Mouse (Mus musculus) embryonic facial prominence, embryonic 14.5 days (tissue): ENCODE measurements around the gene Anp32e. TPM values are rescaled to one million over a fixed set of nuclear protein-coding genes. Genes with fewer than 3 reads are reported as not detected.
"Not testable (repeated sequence)": the region's sequence is repeated elsewhere in the genome, so short reads cannot be mapped to it uniquely, and the experiment has no call there.

Experiments
- ATAC-seq: fragments of 200-750 bp; cut with Nextera tagmentation; 2 replicates; pipeline ENCODE4 v1.8.0; 2017; ENCODE audit warnings: low read depth, moderate number of reproducible peaks, moderate TSS enrichment
- DNase-seq: peaks from one replicate; pipeline ENCODE4 v3.0.0-alpha.2; 2015; ENCODE audit warnings: low spot score
- H3K27ac ChIP-seq: fragments of 300-500 bp; sonication (generic); replicated peaks from 2 replicates; pipeline ENCODE4 v1.5.1; 2014; ENCODE audit warnings: low read depth, mild to moderate bottlenecking, low read length, moderate library complexity
- H3K27me3 ChIP-seq: fragments of 300-500 bp; sonication (generic); replicated peaks from 2 replicates; pipeline ENCODE4 v1.6.1; 2014; ENCODE audit warnings: low read length; ENCODE audit not compliant: control insufficient read depth, insufficient read depth
- H3K36me3 ChIP-seq: fragments of 300-500 bp; sonication (generic); 2 replicates; pipeline ENCODE4 v1.6.1; 2014; ENCODE audit warnings: low read length, mixed read lengths; ENCODE audit not compliant: control insufficient read depth, insufficient read depth
- H3K4me1 ChIP-seq: fragments of 300-500 bp; sonication (generic); 2 replicates; pipeline ENCODE4 v1.6.1; 2014; ENCODE audit warnings: antibody characterized with exemption, low read length; ENCODE audit not compliant: control insufficient read depth, insufficient read depth
- H3K4me2 ChIP-seq: fragments of 300-500 bp; sonication (generic); 2 replicates; pipeline ENCODE4 v1.6.1; 2014; ENCODE audit warnings: low read depth, mild to moderate bottlenecking, low read length, moderate library complexity, mixed read lengths
- H3K4me3 ChIP-seq: fragments of 300-500 bp; sonication (generic); 2 replicates; pipeline ENCODE4 v1.5.1; 2014; ENCODE audit warnings: low read depth, mild to moderate bottlenecking, low read length
- H3K9ac ChIP-seq: fragments of 300-500 bp; sonication (generic); 2 replicates; pipeline ENCODE4 v1.6.1; 2014; ENCODE audit warnings: low read depth, mild to moderate bottlenecking, low read length, moderate library complexity, mixed read lengths
- H3K9me3 ChIP-seq: fragments of 300-500 bp; sonication (generic); 2 replicates; pipeline ENCODE4 v1.6.1; 2016; ENCODE audit warnings: low read length; ENCODE audit not compliant: control insufficient read depth
- WGBS: fragments of 180-500 bp; shearing (Covaris S2); extraction: QIAGEN DNeasy Blood & Tissue Kit; methylation state at CpG from one replicate; pipeline ENCODE4 v1.1.7; 2014; 5-methylcytosine and 5-hydroxymethylcytosine counted together
- polyA plus RNA-seq: library from polyadenylated mRNA; unstranded; fragments of >200 nt; fragmentation: Nextera tagmentation; extraction: Ambion mirVana; gene quantifications from 2 replicates; pipeline ENCODE4 v1.2.1, GENCODE M21; 2014

Gene Anp32e
- polyA plus RNA-seq, 1 experiment from 2014 or later, result 62.6 TPM

GRCm38 (mm10) chr3:95914706-95915105, 14.3 kb upstream of the Anp32e start:
- ATAC-seq, result no peak
- H3K27ac ChIP-seq, result no peak overlapping the region

GRCm38 (mm10) chr3:95916760-95917159, 12.3 kb upstream of the Anp32e start:
- Histone ChIP-seq H3K4me2 (no peak overlapping the region), H3K36me3 (no peaks in the 10 kb centered on the region), H3K27ac (no peak overlapping the region), H3K27me3 (no peaks in the 10 kb centered on the region), H3K4me3 (no peak overlapping the region), H3K4me1 (no peaks in the 10 kb centered on the region), H3K9me3 (no peaks in the 10 kb centered on the region), H3K9ac (no peak overlapping the region)
- ATAC-seq (no peak), DNase-seq (no peak)
- 73% methylated on average over 7 of the region's 7 CpGs for WGBS

More at GRCm38 (mm10) chr3:95914706-95915105, 14.3 kb upstream of the Anp32e start:
- Histone ChIP-seq H3K4me2 (no peak overlapping the region), H3K4me1 (no peaks in the 10 kb centered on the region), H3K27me3 (no peaks in the 10 kb centered on the region), H3K36me3 (no peaks in the 10 kb centered on the region), H3K9me3 (no peaks in the 10 kb centered on the region), H3K9ac (no peak overlapping the region), H3K4me3 (no peak overlapping the region)
- no peak for DNase-seq
- 82% methylated on average over 4 of the region's 4 CpGs for WGBS

GRCm38 (mm10) chr3:95920532-95920931, 8.5 kb upstream of the Anp32e start:
- H3K4me3 ChIP-seq, H3K4me2 ChIP-seq, H3K4me1 ChIP-seq, H3K27me3 ChIP-seq, H3K9me3 ChIP-seq, DNase-seq, ATAC-seq, H3K9ac ChIP-seq, H3K36me3 ChIP-seq, H3K27ac ChIP-seq: not testable (repeated sequence)
- 60% methylated on average over 2 of the region's 2 CpGs for WGBS

- DNase-seq, H3K27me3 ChIP-seq, H3K9me3 ChIP-seq, H3K4me1 ChIP-seq, H3K4me3 ChIP-seq, H3K27ac ChIP-seq, H3K4me2 ChIP-seq, ATAC-seq, H3K9ac ChIP-seq, H3K36me3 ChIP-seq: not testable (repeated sequence)
- WGBS, result 89% methylated on average over 7 of the region's 7 CpGs
Observed at GRCm38 (mm10) chr3:95923429-95923828, 5.6 kb upstream of the Anp32e start.

GRCm38 (mm10) chr3:95924185-95924584, 4.9 kb upstream of the Anp32e start:
- ATAC-seq (no peak), DNase-seq (no peak)
- Histone ChIP-seq H3K4me1 (no peaks in the 10 kb centered on the region), H3K4me2 (no peak overlapping the region), H3K27me3 (no peaks in the 10 kb centered on the region), H3K27ac (no peak overlapping the region), H3K9me3 (no peaks in the 10 kb centered on the region), H3K4me3 (no peak overlapping the region), H3K36me3 (no peaks in the 10 kb centered on the region), H3K9ac (no peak overlapping the region)
- 71% methylated on average over 4 of the region's 4 CpGs for WGBS

- Histone ChIP-seq H3K4me1 (no peaks in the 10 kb centered on the region), H3K9me3 (no peaks in the 10 kb centered on the region), H3K27ac (no peak overlapping the region), H3K27me3 (no peaks in the 10 kb centered on the region), H3K4me3 (no peak overlapping the region), H3K4me2 (no peak overlapping the region), H3K9ac (no peak overlapping the region), H3K36me3 (no peaks in the 10 kb centered on the region)
- WGBS, result 59% methylated on average over 5 of the region's 5 CpGs
- ATAC-seq, result no peak
- peak; percentile 54 for DNase-seq
Observed at GRCm38 (mm10) chr3:95925087-95925486, 4.0 kb upstream of the Anp32e start.

- Histone ChIP-seq H3K27me3 (no peaks in the 10 kb centered on the region), H3K27ac (peak overlapping the region; percentile 84), H3K4me2 (peak overlapping the region; percentile 65), H3K4me1 (no peaks in the 10 kb centered on the region), H3K9me3 (no peaks in the 10 kb centered on the region), H3K9ac (peak overlapping the region; percentile 64), H3K4me3 (peak overlapping the region; percentile 86), H3K36me3 (0 out of 2 replicates have a peak, but pooled peaks cover 2% of the 10 kb centered on the region)
- ATAC-seq (no peak), DNase-seq (no peak)
- WGBS, result 70% methylated on average over 6 of the region's 6 CpGs
Observed at GRCm38 (mm10) chr3:95928261-95928657, 787 bp upstream of the Anp32e start.

- H3K4me2 ChIP-seq, result peak overlapping the region; percentile 69
- ATAC-seq (peak; percentile 9), DNase-seq (peak; percentile 67)
- H3K27ac ChIP-seq, result peak overlapping the region; percentile 94
- under 1% methylated on average over 47 of the region's 105 CpGs for WGBS
- H3K9ac ChIP-seq, result peak overlapping the region; percentile 98
- peaks cover 18% of the 10 kb centered on the region for H3K36me3 ChIP-seq
- no peaks in the 10 kb centered on the region for H3K27me3 ChIP-seq
- H3K4me1 ChIP-seq, result no peaks in the 10 kb centered on the region
- H3K4me3 ChIP-seq, result peak overlapping the region; percentile 86
- no peaks in the 10 kb centered on the region for H3K9me3 ChIP-seq
Observed at GRCm38 (mm10) chr3:95929581-95930470, 780 bp downstream of the Anp32e start.

GRCm38 (mm10) chr3:95930471-95930789, 1.4 kb downstream of the Anp32e start:
- Histone ChIP-seq H3K36me3 (peaks cover 24% of the 10 kb centered on the region), H3K27me3 (no peaks in the 10 kb centered on the region), H3K4me1 (no peaks in the 10 kb centered on the region), H3K27ac (peak overlapping the region; percentile 94), H3K9me3 (no peaks in the 10 kb centered on the region), H3K4me2 (peak overlapping the region; percentile 69), H3K4me3 (peak overlapping the region; percentile 86), H3K9ac (peak overlapping the region; percentile 98)
- under 1% methylated on average over 5 of the region's 5 CpGs for WGBS
- DNase-seq (no peak), ATAC-seq (no peak)
